Mouse (Mus musculus) midbrain, embryonic 12.5 days (tissue): ENCODE results near the gene Otx2. TPM values are rescaled to one million over a fixed set of nuclear protein-coding genes. Genes with fewer than 3 reads are reported as not detected.
A peak's percentile ranks its signal among the peaks of the same experiment; 100 is the strongest.

Source experiments
- ATAC-seq: fragments of 200-750 bp; cut with Nextera tagmentation; 2 replicates; pipeline ENCODE4 v1.8.0; 2017; ENCODE audit warnings: low read depth, moderate TSS enrichment, moderate library complexity; ENCODE audit not compliant: low FRiP score
- H3K27ac ChIP-seq: fragments of 300-500 bp; sonication (generic); replicated peaks from 2 replicates; pipeline ENCODE4 v1.5.1; 2016; ENCODE audit warnings: mild to moderate bottlenecking
- H3K27me3 ChIP-seq: fragments of 300-500 bp; sonication (generic); 2 replicates; pipeline ENCODE4 v1.6.1; 2016; ENCODE audit warnings: mild to moderate bottlenecking
- H3K36me3 ChIP-seq: fragments of 300-500 bp; sonication (generic); 2 replicates; pipeline ENCODE4 v1.6.1; 2016
- H3K4me1 ChIP-seq: fragments of 300-500 bp; sonication (generic); 2 replicates; pipeline ENCODE4 v1.6.1; 2016
- H3K4me2 ChIP-seq: fragments of 300-500 bp; sonication (generic); replicated peaks from 2 replicates; pipeline ENCODE4 v1.6.1; 2016; ENCODE audit warnings: mild to moderate bottlenecking, moderate library complexity
- H3K4me3 ChIP-seq: fragments of 300-500 bp; sonication (generic); 2 replicates; pipeline ENCODE4 v1.5.1; 2016; ENCODE audit warnings: mild to moderate bottlenecking
- H3K9ac ChIP-seq: fragments of 300-500 bp; sonication (generic); replicated peaks from 2 replicates; pipeline ENCODE4 v1.6.1; 2016; ENCODE audit warnings: mild to moderate bottlenecking, moderate library complexity
- H3K9me3 ChIP-seq: fragments of 300-500 bp; sonication (generic); 2 replicates; pipeline ENCODE4 v1.6.1; 2016; ENCODE audit warnings: mild to moderate bottlenecking
- WGBS: fragments of 180-500 bp; shearing (Covaris S2); methylation state at CpG from one replicate; pipeline ENCODE4 v1.1.7; 2016; 5-methylcytosine and 5-hydroxymethylcytosine counted together
- polyA plus RNA-seq: library from polyadenylated mRNA; unstranded; fragments of >200 nt; fragmentation: Nextera tagmentation; extraction: Ambion mirVana; gene quantifications from 2 replicates; pipeline ENCODE4 v1.2.1, GENCODE M21; 2016

The Otx2 gene
- polyA plus RNA-seq, 1 experiment from 2014 or later, result 180 TPM

DNA sequence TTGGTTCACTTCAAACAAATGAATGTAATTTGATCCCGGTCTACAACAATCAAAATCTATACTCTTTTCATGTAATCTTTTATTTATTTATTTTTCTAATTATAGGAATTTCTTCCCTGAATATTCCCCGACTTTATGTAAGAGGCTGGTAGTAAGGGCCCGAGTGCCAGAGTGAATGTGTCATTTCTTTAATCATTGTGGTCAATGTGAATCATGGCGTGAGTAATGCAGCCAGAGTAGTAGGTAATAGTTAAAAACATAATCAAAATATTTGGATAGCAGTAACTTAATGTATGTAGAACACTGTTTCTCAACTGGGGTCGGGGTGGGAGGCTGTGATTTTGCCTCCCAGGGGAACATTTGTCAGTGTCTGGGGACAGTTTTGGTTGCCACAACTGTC is 6.0 kb upstream of the Otx2 start:
- Histone ChIP-seq H3K4me3 (no peak overlapping the region), H3K27me3 (peaks cover 7% of the 10 kb centered on the region; the same call in 1 of the 2 replicates), H3K27ac (no peak overlapping the region), H3K9ac (no peak overlapping the region), H3K4me2 (no peak overlapping the region), H3K36me3 (no peaks in the 10 kb centered on the region), H3K9me3 (no peaks in the 10 kb centered on the region), H3K4me1 (peaks cover 7% of the 10 kb centered on the region; the same call in 1 of the 2 replicates)
- ATAC-seq, result no peak
- 78% methylated on average over 5 of the region's 5 CpGs for WGBS

DNA sequence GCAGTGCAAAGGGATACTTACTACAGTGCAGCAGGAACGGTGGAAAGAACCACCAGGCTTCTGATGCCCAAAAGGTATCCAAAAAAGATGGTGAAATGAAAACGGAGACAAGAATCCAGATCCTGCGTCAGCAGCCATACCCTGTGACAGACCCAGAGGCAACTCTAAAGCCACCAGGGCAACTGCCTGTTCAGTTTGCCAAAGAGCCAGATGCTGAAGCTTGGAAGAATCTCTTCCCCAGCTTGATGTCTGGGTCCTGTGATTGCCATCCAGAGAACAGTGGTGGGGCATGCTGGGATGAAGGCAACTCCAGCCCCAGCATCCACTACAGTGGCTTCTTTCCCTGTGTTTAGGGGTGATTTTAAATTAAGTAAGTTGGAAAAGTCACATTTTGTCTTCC is 5.1 kb upstream of the Otx2 start:
- H3K4me2 ChIP-seq, result no peak overlapping the region
- ATAC-seq, result no peak
- H3K4me1 ChIP-seq, result peaks cover 17% of the 10 kb centered on the region
- H3K36me3 ChIP-seq, result no peaks in the 10 kb centered on the region
- H3K27ac ChIP-seq, result no peak overlapping the region
- H3K27me3 ChIP-seq, result peaks cover 17% of the 10 kb centered on the region; the same call in 1 of the 2 replicates
- no peak overlapping the region for H3K4me3 ChIP-seq
- WGBS, result 85% methylated on average over 3 of the region's 3 CpGs
- no peak overlapping the region for H3K9ac ChIP-seq
- no peaks in the 10 kb centered on the region for H3K9me3 ChIP-seq

DNA sequence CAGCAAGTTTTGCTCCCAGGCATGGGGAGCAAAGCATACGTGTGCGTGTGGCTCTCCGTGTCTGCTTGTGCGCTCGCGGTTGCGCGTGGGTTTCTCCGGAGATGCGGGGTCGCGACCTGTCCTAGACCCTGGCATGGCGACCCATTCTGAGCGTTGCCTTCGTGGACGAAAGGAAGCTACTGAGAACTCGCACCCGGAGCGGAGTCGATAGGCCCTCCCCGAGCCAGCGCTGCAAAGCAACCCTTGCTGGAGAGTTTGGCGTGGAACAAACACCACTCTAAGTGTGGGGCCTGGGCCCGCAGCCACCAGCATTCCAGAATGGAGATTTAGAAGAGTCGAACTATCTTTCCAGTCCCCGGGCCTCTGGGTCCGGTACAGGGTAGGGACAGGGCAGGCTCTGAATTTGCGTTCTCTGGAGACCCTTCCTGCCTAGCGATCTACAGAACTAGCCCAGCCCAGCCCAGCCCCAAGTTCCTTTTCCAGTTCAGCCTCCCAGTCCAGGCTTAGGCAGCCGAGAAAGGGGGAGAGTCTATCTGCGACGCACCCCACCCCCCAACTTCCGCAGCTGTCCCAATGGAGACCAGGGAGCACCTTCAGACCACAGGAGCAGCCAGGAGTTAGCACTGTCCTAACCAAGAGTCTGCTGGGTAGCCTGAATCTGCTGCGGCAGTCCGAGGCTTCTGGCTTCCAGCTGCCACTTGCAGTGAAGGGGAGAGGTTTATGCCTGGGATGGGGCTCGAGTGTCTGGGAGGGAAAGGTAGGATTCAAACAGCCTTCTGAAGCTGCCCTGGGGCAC is 615 bp upstream of the Otx2 start:
- H3K4me3 ChIP-seq, result peak overlapping the region; percentile 73
- H3K36me3 ChIP-seq, result no peaks in the 10 kb centered on the region
- under 1% methylated on average over 36 of the region's 36 CpGs for WGBS
- peak overlapping the region; percentile 94 for H3K4me2 ChIP-seq
- H3K9ac ChIP-seq, result peak overlapping the region; percentile 99
- H3K27me3 ChIP-seq, result peaks cover 21% of the 10 kb centered on the region; the same call in 1 of the 2 replicates
- peaks cover 31% of the 10 kb centered on the region for H3K4me1 ChIP-seq
- H3K27ac ChIP-seq, result peak overlapping the region; percentile 87
- ATAC-seq, result peak; percentile 46
- no peaks in the 10 kb centered on the region for H3K9me3 ChIP-seq

DNA sequence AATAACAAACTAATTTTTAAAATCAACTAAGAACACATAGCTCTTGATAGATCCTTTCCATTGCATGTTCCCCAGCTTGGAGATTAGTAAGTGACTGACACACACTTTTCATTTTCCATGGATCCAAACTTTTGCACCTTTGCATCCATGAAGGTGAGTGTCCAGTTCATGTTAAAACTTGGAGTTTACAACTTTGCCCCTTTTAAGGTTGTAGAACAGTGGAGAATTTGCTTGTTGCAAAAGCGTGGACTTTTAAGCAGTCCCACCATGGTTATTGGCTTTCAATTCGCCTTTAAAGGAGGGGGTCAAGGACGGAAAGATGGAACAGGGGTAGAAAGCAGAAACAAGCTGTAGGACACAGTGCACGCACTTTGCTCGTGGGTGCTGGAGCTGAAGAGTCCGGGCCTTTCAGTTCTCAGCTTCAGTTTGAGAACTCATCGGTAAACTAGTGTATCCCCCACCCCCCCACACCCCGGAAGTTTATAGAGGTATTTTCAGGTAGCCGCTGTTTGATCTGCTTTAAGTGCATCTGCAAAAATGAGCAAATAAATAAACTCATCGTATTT is 925 bp downstream of the Otx2 start:
- Histone ChIP-seq H3K4me3 (peak overlapping the region; percentile 73), H3K9ac (peak overlapping the region; percentile 99), H3K9me3 (no peaks in the 10 kb centered on the region), H3K36me3 (no peaks in the 10 kb centered on the region), H3K4me2 (peak overlapping the region; percentile 94), H3K27me3 (peaks cover 21% of the 10 kb centered on the region; the same call in 1 of the 2 replicates), H3K27ac (peak overlapping the region; percentile 87), H3K4me1 (peaks cover 46% of the 10 kb centered on the region)
- WGBS, result 7% methylated on average over 10 of the region's 10 CpGs
- ATAC-seq, result no peak

DNA sequence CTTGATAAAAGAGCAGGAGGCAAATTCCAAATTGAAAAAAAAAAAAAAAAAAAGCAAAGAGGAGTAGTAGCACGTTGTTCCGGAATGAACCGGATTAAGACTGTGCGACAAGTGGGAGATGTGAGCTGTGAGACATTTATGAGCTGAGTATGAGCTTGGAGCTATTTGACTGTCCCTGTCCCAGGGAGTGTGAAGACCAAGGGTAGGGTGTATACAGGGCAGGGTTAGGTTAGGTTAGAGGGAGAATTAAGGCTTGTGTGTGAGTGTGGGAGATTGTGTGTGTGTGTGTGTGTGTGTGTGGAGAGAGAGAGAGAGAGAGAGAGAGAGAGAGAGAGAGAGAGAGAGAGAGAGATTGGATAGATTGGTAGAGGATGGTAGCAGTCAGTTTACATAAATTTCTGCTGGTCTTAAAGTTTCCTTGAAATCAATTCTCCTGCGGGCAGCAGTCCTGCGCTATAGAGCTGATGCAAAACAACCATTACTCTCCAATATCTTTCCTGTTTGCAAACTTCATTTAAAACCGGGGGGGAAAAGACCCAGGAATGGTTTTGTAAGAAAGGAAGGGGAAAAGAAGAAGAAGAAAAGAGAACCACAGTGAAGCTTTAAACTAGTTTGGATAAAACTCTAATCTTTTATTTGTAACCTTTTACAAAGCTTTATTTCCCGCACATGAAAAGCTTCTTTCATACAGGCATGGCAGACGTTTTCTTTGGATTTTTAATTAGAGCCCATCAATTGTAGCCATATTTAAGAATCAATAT is 2.0 kb downstream of the Otx2 start:
- no peaks in the 10 kb centered on the region for H3K36me3 ChIP-seq
- H3K9ac ChIP-seq, result peak overlapping the region; percentile 99
- WGBS, result 6% methylated on average over 9 of the region's 9 CpGs
- peak overlapping the region; percentile 96 for H3K27ac ChIP-seq
- H3K4me1 ChIP-seq, result peaks cover 48% of the 10 kb centered on the region
- peaks cover 21% of the 10 kb centered on the region; the same call in 1 of the 2 replicates for H3K27me3 ChIP-seq
- peak overlapping the region; percentile 73 for H3K4me3 ChIP-seq
- H3K9me3 ChIP-seq, result no peaks in the 10 kb centered on the region
- peak; percentile 35; the same call in 1 of the 2 replicates for ATAC-seq
- peak overlapping the region; percentile 94 for H3K4me2 ChIP-seq

DNA sequence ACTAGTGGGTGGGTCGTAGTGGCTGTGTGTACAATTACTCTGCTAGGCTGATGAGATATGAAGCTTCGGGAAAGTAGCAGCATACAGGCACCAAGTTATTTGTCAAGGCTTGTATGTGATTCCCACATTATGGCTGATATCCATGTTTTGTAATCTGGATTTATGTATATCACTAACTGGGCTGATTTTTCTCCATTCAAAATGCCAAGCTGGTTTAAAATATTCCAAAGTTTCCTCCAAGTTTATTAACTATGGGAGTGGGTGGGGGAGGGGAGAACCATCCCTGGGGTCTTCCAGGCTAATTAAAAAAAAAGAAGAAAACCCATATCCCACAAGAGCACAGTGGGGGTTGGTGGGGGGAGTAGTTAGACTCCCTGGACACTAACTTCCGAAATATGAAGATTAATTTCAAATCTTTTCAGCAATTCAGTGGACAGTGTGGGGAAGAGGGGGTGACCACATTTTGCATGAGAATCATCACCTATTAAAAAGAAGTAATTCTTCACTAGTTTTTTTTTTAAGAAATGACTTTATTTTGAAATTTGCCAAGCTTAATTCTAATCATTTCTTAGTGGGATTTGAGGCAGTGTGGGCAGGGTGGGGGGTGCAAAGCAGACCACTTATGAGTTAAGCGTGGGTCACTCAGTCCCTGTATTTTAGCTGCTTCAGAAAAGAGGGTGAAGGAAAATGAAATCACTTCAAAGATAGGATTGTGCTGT is 2.7 kb downstream of the Otx2 start:
- Histone ChIP-seq H3K4me2 (peak overlapping the region; percentile 94), H3K27ac (peak overlapping the region; percentile 96), H3K27me3 (peaks cover 21% of the 10 kb centered on the region; the same call in 1 of the 2 replicates), H3K4me1 (peaks cover 48% of the 10 kb centered on the region), H3K9ac (peak overlapping the region; percentile 99), H3K4me3 (peak overlapping the region; percentile 73), H3K36me3 (no peaks in the 10 kb centered on the region), H3K9me3 (no peaks in the 10 kb centered on the region)
- 9% methylated on average over 4 of the region's 4 CpGs for WGBS
- ATAC-seq, result no peak

DNA sequence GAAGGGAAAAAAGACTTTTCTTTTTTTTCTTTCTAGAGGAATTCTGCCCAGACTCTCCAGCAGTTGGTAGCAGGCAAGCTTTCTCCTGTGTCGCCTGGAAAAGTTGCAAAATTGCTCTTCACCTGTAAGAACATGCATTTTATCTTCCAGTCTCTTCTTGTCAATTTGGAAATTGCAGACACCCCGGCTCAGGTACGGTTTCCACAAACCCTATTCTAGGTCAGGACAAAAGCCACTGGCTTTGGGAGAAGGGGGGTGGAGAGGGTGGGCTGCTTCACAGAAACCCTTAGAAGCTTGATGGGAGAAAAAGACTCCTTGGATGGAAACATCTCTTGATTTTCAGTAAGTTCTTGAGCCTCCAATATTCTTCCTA is 3.4 kb downstream of the Otx2 start:
- Histone ChIP-seq H3K27ac (peak overlapping the region; percentile 96), H3K9me3 (no peaks in the 10 kb centered on the region), H3K27me3 (peaks cover 20% of the 10 kb centered on the region; the same call in 1 of the 2 replicates), H3K4me2 (peak overlapping the region; percentile 94), H3K9ac (peak overlapping the region; percentile 99), H3K4me1 (peaks cover 47% of the 10 kb centered on the region), H3K36me3 (no peaks in the 10 kb centered on the region), H3K4me3 (peak overlapping the region; percentile 73)
- 2% methylated on average over 3 of the region's 3 CpGs for WGBS
- no peak for ATAC-seq

DNA sequence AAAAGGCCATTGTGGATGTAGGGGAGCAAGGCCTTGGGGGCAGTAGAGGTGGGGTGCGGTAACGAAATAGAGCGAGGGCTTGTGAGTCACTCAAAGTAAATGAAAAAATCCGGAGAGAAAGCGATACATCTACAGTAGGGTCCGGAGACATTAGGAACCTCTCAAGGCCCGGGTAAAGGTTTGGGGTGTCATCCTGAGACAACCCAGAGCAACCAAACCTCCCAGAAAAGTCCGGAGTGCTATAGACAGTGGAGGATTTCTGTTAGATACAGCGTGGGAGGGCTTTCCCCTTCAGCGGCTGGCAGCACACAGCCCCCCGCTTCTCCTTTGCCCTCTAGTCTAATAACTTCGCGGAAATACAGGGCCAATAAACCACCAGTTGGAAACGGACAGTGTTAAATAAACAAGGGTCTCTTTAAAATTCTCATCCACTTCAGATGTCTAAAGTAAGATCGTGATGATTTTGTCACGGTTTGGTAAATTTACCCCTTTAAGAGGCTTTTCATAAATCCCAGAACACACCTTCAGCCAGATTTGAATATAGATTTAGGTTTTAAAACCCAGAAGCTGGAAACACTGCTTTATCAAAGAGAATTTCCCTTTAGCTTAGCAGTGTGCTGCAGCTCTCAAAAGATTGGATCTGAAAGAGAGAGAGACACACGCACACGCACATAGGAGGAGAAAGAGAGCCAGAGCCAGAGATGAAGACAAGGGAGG is 3.9 kb downstream of the Otx2 start:
- Histone ChIP-seq H3K27ac (peak overlapping the region; percentile 96), H3K9ac (peak overlapping the region; percentile 99), H3K9me3 (no peaks in the 10 kb centered on the region), H3K27me3 (peaks cover 15% of the 10 kb centered on the region; the same call in 1 of the 2 replicates), H3K4me1 (peaks cover 41% of the 10 kb centered on the region), H3K36me3 (no peaks in the 10 kb centered on the region), H3K4me3 (peak overlapping the region; percentile 73), H3K4me2 (peak overlapping the region; percentile 94)
- under 1% methylated on average over 18 of the region's 18 CpGs for WGBS
- ATAC-seq, result no peak

DNA sequence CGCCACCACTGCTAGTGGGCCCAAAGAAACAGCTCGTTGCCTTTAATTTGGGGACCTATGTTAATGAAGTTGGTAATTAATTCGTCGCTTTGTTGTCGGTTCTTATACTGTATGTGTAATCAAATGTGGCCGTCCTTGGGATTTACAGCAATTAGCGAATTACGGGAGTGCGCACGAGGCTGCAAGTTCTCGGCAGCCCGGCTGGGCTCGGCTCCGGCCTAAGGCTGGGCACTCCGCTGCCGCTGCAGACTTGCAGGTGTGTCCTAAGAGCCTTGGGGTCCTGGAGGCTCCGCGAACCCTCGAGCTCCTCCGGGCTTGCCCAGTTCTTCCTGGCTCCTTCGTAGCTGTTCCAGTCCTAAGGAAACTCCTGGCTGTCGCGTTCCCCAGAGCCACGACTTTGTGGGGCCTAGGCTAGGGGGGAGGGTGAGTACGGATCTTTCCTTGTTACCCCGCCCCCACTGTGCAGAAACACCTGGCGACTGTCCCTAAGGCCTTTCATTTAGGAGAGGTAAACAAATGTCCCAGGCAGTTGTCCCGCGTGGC is 4.8 kb downstream of the Otx2 start:
- H3K9ac ChIP-seq, result peak overlapping the region; percentile 99
- no peaks in the 10 kb centered on the region for H3K9me3 ChIP-seq
- no peaks in the 10 kb centered on the region for H3K36me3 ChIP-seq
- peak overlapping the region; percentile 96 for H3K27ac ChIP-seq
- peak; percentile 24; the same call in 1 of the 2 replicates for ATAC-seq
- peak overlapping the region; percentile 73 for H3K4me3 ChIP-seq
- 1% methylated on average over 29 of the region's 29 CpGs for WGBS
- peaks cover 6% of the 10 kb centered on the region; the same call in 1 of the 2 replicates for H3K27me3 ChIP-seq
- H3K4me2 ChIP-seq, result peak overlapping the region; percentile 94
- peaks cover 33% of the 10 kb centered on the region for H3K4me1 ChIP-seq

DNA sequence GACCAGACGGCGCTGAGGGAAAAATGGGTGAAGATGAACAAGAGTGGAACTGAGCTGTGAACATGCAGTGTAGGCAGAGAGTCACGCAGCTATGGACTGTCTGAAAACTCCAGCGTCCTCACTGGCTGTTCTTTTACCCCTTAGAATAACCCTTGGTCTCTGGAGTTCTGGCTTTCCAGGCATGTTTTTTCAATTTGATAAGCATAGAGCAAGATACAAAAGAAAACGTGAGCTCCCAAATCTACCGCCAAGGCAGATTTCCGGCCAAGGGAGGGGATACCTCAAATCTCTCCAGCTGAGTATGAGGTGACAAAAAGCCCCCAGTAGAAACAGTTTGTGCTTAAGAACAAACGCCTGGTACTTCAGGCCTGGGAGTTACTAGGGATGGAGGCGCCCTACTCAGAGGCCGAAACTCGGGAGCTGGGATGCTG is 5.6 kb downstream of the Otx2 start:
- peaks cover 28% of the 10 kb centered on the region for H3K4me1 ChIP-seq
- peak overlapping the region; percentile 96 for H3K27ac ChIP-seq
- peak overlapping the region; percentile 73 for H3K4me3 ChIP-seq
- no peaks in the 10 kb centered on the region for H3K9me3 ChIP-seq
- peak overlapping the region; percentile 99 for H3K9ac ChIP-seq
- H3K36me3 ChIP-seq, result no peaks in the 10 kb centered on the region
- H3K4me2 ChIP-seq, result peak overlapping the region; percentile 94
- WGBS, result 2% methylated on average over 11 of the region's 11 CpGs
- 0 out of 2 replicates have a peak, but pooled peaks have one; percentile 17 for ATAC-seq
- 0 out of 2 replicates have a peak, but pooled peaks cover 3% of the 10 kb centered on the region for H3K27me3 ChIP-seq
